Mouse (Mus musculus) frontal cortex, postnatal 36 days (tissue): ENCODE data around the gene Col15a1.

ENCODE experiments used
- DNase-seq, 2 experiments: peaks; one replicate each; pipeline ENCODE4 v3.0.0; 2022; ENCODE audit warnings: low spot score in 2 of 2

The Col15a1 gene

GRCm38 (mm10) chr4:47351386-47352049 lies 143.6 kb downstream of the Col15a1 start:
- no peak for DNase-seq

- DNase-seq, result peak; percentile 76 to 89
Observed at GRCm38 (mm10) chr4:47352061-47352661, 144.2 kb downstream of the Col15a1 start.

- peak; percentile 92 to 96 for DNase-seq
Observed at GRCm38 (mm10) chr4:47352803-47353388, 144.9 kb downstream of the Col15a1 start, which contains the start of gene Tgfbr1. Gene Tgfbr1 (plus strand): TSS chr4:47353222.

GRCm38 (mm10) chr4:47353416-47354111 lies 145.6 kb downstream of the Col15a1 start:
- peak in 1 of 2 experiments; percentile 20 for DNase-seq

- no peak for DNase-seq
Observed at GRCm38 (mm10) chr4:47354304-47354703, 146.3 kb downstream of the Col15a1 start.

- DNase-seq, result no peak
Observed at GRCm38 (mm10) chr4:47362662-47363061, 154.7 kb downstream of the Col15a1 start.
